Mouse (Mus musculus): ENCODE data around the gene Anks3. TPM values are rescaled to one million over a fixed set of nuclear protein-coding genes. Genes with fewer than 3 reads are reported as not detected.

Anks3 gene
- polyA plus RNA-seq, 1 experiment from 2014 or later: 58.2 TPM

DNA sequence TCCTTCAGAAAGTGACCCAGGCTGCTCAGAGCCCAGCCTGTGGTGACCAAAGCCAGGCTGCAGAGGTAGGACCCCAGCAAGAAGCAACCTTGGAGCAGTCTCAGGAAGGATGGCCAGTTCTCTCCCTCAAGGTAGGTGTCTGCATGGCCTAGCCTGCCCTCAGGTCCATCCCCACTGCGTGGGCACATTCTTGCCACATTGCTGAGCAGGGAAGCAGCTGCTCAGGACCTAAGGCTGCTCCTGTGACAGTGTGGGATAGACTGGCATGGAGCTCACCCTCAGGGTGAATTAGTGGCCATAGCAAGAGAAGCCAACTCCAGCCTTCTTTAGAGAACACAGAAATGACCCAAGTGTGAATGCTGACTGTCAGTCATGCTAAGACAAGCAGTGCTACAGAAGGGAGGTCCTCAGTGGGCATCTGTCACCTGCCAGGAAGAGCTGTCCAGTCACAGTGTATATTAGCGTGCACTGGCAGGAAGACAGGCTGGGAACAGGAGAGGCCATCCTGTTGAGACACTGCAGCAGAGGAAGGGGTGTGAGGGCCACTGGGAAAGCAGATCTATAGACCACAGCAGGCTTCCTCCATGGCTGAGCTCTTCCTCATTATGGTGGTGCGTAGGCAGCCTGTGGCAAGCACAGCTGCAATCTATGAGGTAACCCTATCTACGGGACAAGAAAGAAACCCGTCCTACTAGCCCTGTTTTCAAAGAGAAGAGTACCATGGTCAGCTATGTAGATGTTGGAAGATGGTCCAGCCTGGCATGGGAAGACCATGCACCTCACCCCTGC, 5.2 kb upstream of the Anks3 start:
- ATAC-seq: no peak
- CTCF ChIA-PET: no interaction called here
- POLR2A ChIA-PET: no interaction called here
- TF ChIP-seq CTCF (IDR thresholded peaks at IDR 0.05): no peak
- H3K27me3 ChIP-seq: no peaks in the 10 kb centered on the region
- DNase-seq (ENCODE audit: low read depth, low spot score): no peak
- in situ Hi-C loops (cut with MboI; ENCODE audit: low pct_unique_long_range_greater_than_20kb): loop anchor here (5.0 kb wide), 2 partner anchors 43 to 173 kb away; partner anchors contain the start of gene Rogdi

- ATAC-seq: no peak
- in situ Hi-C loops (cut with MboI; ENCODE audit: low pct_unique_long_range_greater_than_20kb): loop anchor here (5.0 kb wide), 2 partner anchors 44 to 174 kb away; partner anchors contain the start of gene Rogdi
- ChIA-PET POLR2A (no interaction called here), CTCF (no interaction called here)
- no peak for DNase-seq (ENCODE audit: low read depth, low spot score)
- H3K27me3 ChIP-seq: no peaks in the 10 kb centered on the region
- TF ChIP-seq CTCF (IDR thresholded peaks at IDR 0.05): no peak
These were observed 4.4 kb upstream of the Anks3 start for GRCm38 (mm10) chr16:4968426-4968825.

- no peaks in the 10 kb centered on the region for H3K27me3 ChIP-seq
- in situ Hi-C loops (cut with MboI; ENCODE audit: low pct_unique_long_range_greater_than_20kb): loop anchor here (5.0 kb wide), 2 partner anchors 47 to 177 kb away; partner anchors contain the start of gene Rogdi
- ATAC-seq (no peak), DNase-seq (ENCODE audit: low read depth, low spot score) (no peak)
- no peak for TF ChIP-seq CTCF (IDR thresholded peaks at IDR 0.05)
- ChIA-PET CTCF (no interaction called here), POLR2A (no interaction called here)
These were observed 1.6 kb upstream of the Anks3 start for GRCm38 (mm10) chr16:4965392-4966129.

GRCm38 (mm10) chr16:4964731-4965391, 856 bp upstream of the Anks3 start:
- DNase-seq (ENCODE audit: low read depth, low spot score): no peak
- H3K27me3 ChIP-seq: no peaks in the 10 kb centered on the region
- in situ Hi-C loops (cut with MboI; ENCODE audit: low pct_unique_long_range_greater_than_20kb): loop anchor here (5.0 kb wide), 2 partner anchors 47 to 177 kb away; partner anchors contain the start of gene Rogdi
- no peak for ATAC-seq
- ChIA-PET POLR2A (interaction anchor here (0.6 kb wide), 1 partner anchor 8 kb away, joined by 3 read pairs; no protein-coding TSS in a partner anchor), CTCF (no interaction called here)
- no peak for TF ChIP-seq CTCF (IDR thresholded peaks at IDR 0.05)

GRCm38 (mm10) chr16:4963346-4963745, 659 bp downstream of the Anks3 start:
- CTCF ChIA-PET: interaction anchor here (1.0 kb wide), 1 partner anchor 19 kb away, joined by 3 read pairs; no protein-coding TSS in a partner anchor
- DNase-seq (ENCODE audit: low read depth, low spot score) (no peak), ATAC-seq (no peak)
- POLR2A ChIA-PET: no interaction called here
- in situ Hi-C loops (cut with MboI; ENCODE audit: low pct_unique_long_range_greater_than_20kb): no loop called here
- H3K27me3 ChIP-seq: no peaks in the 10 kb centered on the region
- TF ChIP-seq CTCF (IDR thresholded peaks at IDR 0.05): no peak

GRCm38 (mm10) chr16:4960260-4960659, 3.7 kb downstream of the Anks3 start:
- ChIA-PET CTCF (no interaction called here), POLR2A (interaction anchor here (0.8 to 1.1 kb wide), 2 partner anchors 18 to 69 kb away, joined by 3 read pairs; no protein-coding TSS in a partner anchor)
- no peak for DNase-seq (ENCODE audit: low read depth, low spot score)
- no peaks in the 10 kb centered on the region for H3K27me3 ChIP-seq
- in situ Hi-C loops (cut with MboI; ENCODE audit: low pct_unique_long_range_greater_than_20kb): no loop called here
- ATAC-seq: no peak
- no peak for TF ChIP-seq CTCF (IDR thresholded peaks at IDR 0.05)

DNA sequence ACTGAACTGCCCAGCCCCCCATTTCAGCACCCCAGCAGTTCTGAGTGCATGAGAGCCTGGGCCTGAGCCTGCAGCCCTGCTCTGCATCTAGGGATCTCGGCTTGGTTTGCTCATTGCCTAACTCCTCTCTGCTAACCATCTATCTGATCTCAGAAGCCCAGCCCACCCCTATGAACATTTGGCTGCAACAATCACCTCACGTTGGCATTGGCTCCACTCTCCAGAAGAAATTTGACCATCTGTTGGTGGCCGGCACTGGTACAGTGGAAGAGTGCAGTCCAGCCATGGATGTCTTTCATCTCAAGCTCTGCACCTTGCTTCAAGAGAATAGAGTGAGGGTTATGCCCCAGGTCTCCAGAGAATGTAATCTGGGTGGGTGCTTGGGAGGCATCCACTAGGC, 6.6 kb downstream of the Anks3 start:
- DNase-seq (ENCODE audit: low read depth, low spot score): no peak
- TF ChIP-seq CTCF (IDR thresholded peaks at IDR 0.05): no peak
- POLR2A ChIA-PET: interaction anchor here (1.7 kb wide), 1 partner anchor 16 kb away, joined by 5 read pairs; no protein-coding TSS in a partner anchor
- in situ Hi-C loops (cut with MboI; ENCODE audit: low pct_unique_long_range_greater_than_20kb): no loop called here
- H3K27me3 ChIP-seq: no peaks in the 10 kb centered on the region
- ATAC-seq: no peak
- CTCF ChIA-PET: interaction anchor here (0.9 kb wide), 1 partner anchor 79 kb away, joined by 3 read pairs; no protein-coding TSS in a partner anchor

DNA sequence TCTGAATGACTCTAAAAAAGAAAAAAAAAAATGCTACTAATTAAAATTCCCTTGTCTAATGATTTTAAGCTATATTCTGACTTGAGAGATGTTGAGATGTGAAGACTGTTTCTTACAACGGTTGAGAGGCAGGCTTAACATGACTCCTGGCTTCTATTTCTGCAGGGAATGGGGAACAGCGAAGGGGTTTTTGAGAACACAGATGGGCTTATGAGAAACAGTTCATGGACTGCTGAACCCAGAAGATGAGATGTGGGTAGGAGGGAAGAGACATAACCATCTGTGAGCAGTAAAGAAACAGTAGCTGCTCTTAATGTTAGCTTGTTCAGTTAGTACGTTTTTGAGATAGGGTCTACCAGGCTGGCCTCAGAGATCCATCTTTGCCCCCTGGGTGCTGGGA, 7.4 kb downstream of the Anks3 start:
- ChIA-PET CTCF (interaction anchor here (0.9 kb wide), 1 partner anchor 80 kb away, joined by 3 read pairs; no protein-coding TSS in a partner anchor), POLR2A (interaction anchor here (0.6 to 1.7 kb wide), 2 partner anchors 8 to 15 kb away, joined by 3 to 5 read pairs; no protein-coding TSS in a partner anchor)
- ATAC-seq (no peak), DNase-seq (ENCODE audit: low read depth, low spot score) (no peak)
- in situ Hi-C loops (cut with MboI; ENCODE audit: low pct_unique_long_range_greater_than_20kb): no loop called here
- TF ChIP-seq CTCF (IDR thresholded peaks at IDR 0.05): no peak
- H3K27me3 ChIP-seq: no peaks in the 10 kb centered on the region

DNA sequence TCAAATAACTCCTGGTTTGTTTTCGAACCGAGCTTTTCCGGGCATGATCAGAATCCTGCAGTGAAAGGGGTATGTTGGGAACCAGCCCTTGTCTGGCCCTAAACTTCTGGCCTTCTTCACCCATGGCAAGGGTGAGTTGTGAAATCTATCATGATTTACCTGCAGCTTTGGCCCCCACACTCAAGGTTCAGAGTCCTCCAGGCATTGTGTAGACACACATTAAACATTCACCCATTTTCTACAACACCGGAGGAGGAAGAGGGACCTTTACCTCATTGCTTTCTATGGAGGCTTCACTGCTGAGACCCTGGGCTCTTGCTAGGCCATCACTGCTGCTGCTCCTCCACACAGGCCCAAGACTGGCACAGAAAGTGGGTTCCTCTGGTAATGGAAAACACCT, 16.6 kb downstream of the Anks3 start:
- ChIA-PET CTCF (no interaction called here), POLR2A (no interaction called here)
- no peaks in the 10 kb centered on the region for H3K27me3 ChIP-seq
- DNase-seq (ENCODE audit: low read depth, low spot score) (no peak), ATAC-seq (no peak)
- TF ChIP-seq CTCF (IDR thresholded peaks at IDR 0.05): no peak
- in situ Hi-C loops (cut with MboI; ENCODE audit: low pct_unique_long_range_greater_than_20kb): no loop called here

DNA sequence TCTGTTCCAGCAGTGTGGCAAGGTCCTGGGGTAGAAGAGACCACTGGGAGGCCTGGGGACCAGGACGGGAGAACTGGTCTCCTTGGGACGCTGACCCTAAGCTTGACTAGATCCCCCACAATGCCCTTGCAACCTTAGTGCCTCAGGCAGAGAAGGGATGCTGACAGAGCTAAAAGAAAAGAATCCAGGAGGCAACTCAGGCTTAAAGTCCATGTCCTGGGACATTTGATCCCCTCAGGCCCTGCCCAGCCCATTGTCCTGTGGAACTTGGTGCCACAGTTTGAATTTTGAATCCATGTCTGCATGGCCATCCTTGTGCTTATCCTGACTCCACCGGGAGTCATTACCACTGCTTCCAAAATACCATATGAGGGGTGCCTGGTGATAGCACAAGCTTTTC, 17.9 kb downstream of the Anks3 start:
- no peak for ATAC-seq
- ChIA-PET CTCF (no interaction called here), POLR2A (no interaction called here)
- no peaks in the 10 kb centered on the region for H3K27me3 ChIP-seq
- no peak for TF ChIP-seq CTCF (IDR thresholded peaks at IDR 0.05)
- in situ Hi-C loops (cut with MboI; ENCODE audit: low pct_unique_long_range_greater_than_20kb): no loop called here
- no peak for DNase-seq (ENCODE audit: low read depth, low spot score)
